Mouse (Mus musculus) hindbrain, embryonic 12.5 days (tissue): ENCODE results near the gene Coro1c. TPM values are rescaled to one million over a fixed set of nuclear protein-coding genes. Genes with fewer than 3 reads are reported as not detected.
"Not testable (repeated sequence)": the region's sequence is repeated elsewhere in the genome, so short reads cannot be mapped to it uniquely, and the experiment has no call there.

Experiments
- ATAC-seq: fragments of 200-750 bp; cut with Nextera tagmentation; 2 replicates; pipeline ENCODE4 v1.8.0; 2017; ENCODE audit warnings: moderate TSS enrichment; ENCODE audit not compliant: low FRiP score
- H3K27ac ChIP-seq: fragments of 300-500 bp; sonication (generic); 2 replicates; pipeline ENCODE4 v1.5.1; 2016; ENCODE audit warnings: mild to moderate bottlenecking
- H3K27me3 ChIP-seq: fragments of 300-500 bp; sonication (generic); 2 replicates; pipeline ENCODE4 v1.6.1; 2016; ENCODE audit warnings: mild to moderate bottlenecking
- H3K36me3 ChIP-seq: fragments of 300-500 bp; sonication (generic); 2 replicates; pipeline ENCODE4 v1.6.1; 2016; ENCODE audit warnings: mild to moderate bottlenecking
- H3K4me1 ChIP-seq: fragments of 300-500 bp; sonication (generic); 2 replicates; pipeline ENCODE4 v1.6.1; 2016
- H3K4me2 ChIP-seq: fragments of 300-500 bp; sonication (generic); replicated peaks from 2 replicates; pipeline ENCODE4 v1.6.1; 2016; ENCODE audit warnings: mild to moderate bottlenecking
- H3K4me3 ChIP-seq: fragments of 300-500 bp; sonication (generic); 2 replicates; pipeline ENCODE4 v1.5.1; 2016; ENCODE audit warnings: mild to moderate bottlenecking
- H3K9ac ChIP-seq: fragments of 300-500 bp; sonication (generic); 2 replicates; pipeline ENCODE4 v1.6.1; 2016; ENCODE audit warnings: mild to moderate bottlenecking, moderate library complexity
- H3K9me3 ChIP-seq: fragments of 300-500 bp; sonication (generic); replicated peaks from 2 replicates; pipeline ENCODE4 v1.6.1; 2016; ENCODE audit warnings: mild to moderate bottlenecking
- WGBS: fragments of 180-500 bp; shearing (Covaris S2); methylation state at CpG from one replicate; pipeline ENCODE4 v1.1.7; 2016; 5-methylcytosine and 5-hydroxymethylcytosine counted together
- polyA plus RNA-seq: library from polyadenylated mRNA; unstranded; fragments of >200 nt; fragmentation: Nextera tagmentation; extraction: Ambion mirVana; gene quantifications from 2 replicates; pipeline ENCODE4 v1.2.1, GENCODE M21; 2016

Gene Coro1c
- polyA plus RNA-seq, 1 experiment from 2014 or later: 226 TPM

- H3K4me1 ChIP-seq: peaks cover 20% of the 10 kb centered on the region; the same call in 1 of the 2 replicates
- H3K4me2 ChIP-seq: no peak overlapping the region
- no peak overlapping the region for H3K27ac ChIP-seq
- no peak for ATAC-seq
- H3K4me3 ChIP-seq: no peak overlapping the region
- H3K9ac ChIP-seq: no peak overlapping the region
- H3K36me3 ChIP-seq: no peaks in the 10 kb centered on the region
- WGBS: 96% methylated on average over 2 of the region's 2 CpGs
- no peaks in the 10 kb centered on the region; the same call in 1 of the 2 replicates for H3K9me3 ChIP-seq
- peaks cover 11% of the 10 kb centered on the region; the same call in 1 of the 2 replicates for H3K27me3 ChIP-seq
These were observed 95.9 kb downstream of the Coro1c start for GRCm38 (mm10) chr5:113812638-113813037.

- ATAC-seq, H3K9ac ChIP-seq, H3K36me3 ChIP-seq, H3K4me2 ChIP-seq, H3K9me3 ChIP-seq, H3K4me3 ChIP-seq, H3K27ac ChIP-seq: not testable (repeated sequence)
- Histone ChIP-seq H3K4me1 (peaks cover 22% of the 10 kb centered on the region; the same call in 1 of the 2 replicates), H3K27me3 (peaks cover 11% of the 10 kb centered on the region; the same call in 1 of the 2 replicates)
- 24% methylated on average over 11 of the region's 12 CpGs for WGBS
These were observed 96.6 kb downstream of the Coro1c start for GRCm38 (mm10) chr5:113811824-113812420.

- Histone ChIP-seq H3K4me3 (no peak overlapping the region), H3K27me3 (peaks cover 13% of the 10 kb centered on the region; the same call in 1 of the 2 replicates), H3K9ac (no peak overlapping the region), H3K4me1 (peaks cover 17% of the 10 kb centered on the region), H3K36me3 (no peaks in the 10 kb centered on the region), H3K9me3 (no peaks in the 10 kb centered on the region; the same call in 1 of the 2 replicates), H3K27ac (no peak overlapping the region), H3K4me2 (no peak overlapping the region)
- WGBS: 91% methylated on average over 4 of the region's 4 CpGs
- no peak for ATAC-seq
These were observed 98.4 kb downstream of the Coro1c start for GRCm38 (mm10) chr5:113810111-113810510.

- H3K4me3 ChIP-seq: no peak overlapping the region
- H3K27me3 ChIP-seq: peaks cover 7% of the 10 kb centered on the region; the same call in 1 of the 2 replicates
- no peak overlapping the region for H3K9ac ChIP-seq
- 65% methylated on average over 2 of the region's 2 CpGs for WGBS
- no peaks in the 10 kb centered on the region for H3K36me3 ChIP-seq
- no peaks in the 10 kb centered on the region; the same call in 1 of the 2 replicates for H3K9me3 ChIP-seq
- ATAC-seq: no peak
- peaks cover 8% of the 10 kb centered on the region for H3K4me1 ChIP-seq
- H3K4me2 ChIP-seq: no peak overlapping the region
- no peak overlapping the region for H3K27ac ChIP-seq
These were observed 100.4 kb downstream of the Coro1c start for GRCm38 (mm10) chr5:113808177-113808576.

- ATAC-seq: no peak
- 52% methylated on average over 9 of the region's 9 CpGs for WGBS
- H3K27ac ChIP-seq: no peak overlapping the region
These were observed 100.8 kb downstream of the Coro1c start for GRCm38 (mm10) chr5:113807712-113808111.

GRCm38 (mm10) chr5:113806414-113806813, 102.1 kb downstream of the Coro1c start:
- Histone ChIP-seq H3K36me3 (no peaks in the 10 kb centered on the region), H3K27me3 (peaks cover 7% of the 10 kb centered on the region; the same call in 1 of the 2 replicates), H3K9me3 (no peaks in the 10 kb centered on the region; the same call in 1 of the 2 replicates), H3K4me1 (peaks cover 8% of the 10 kb centered on the region), H3K9ac (no peak overlapping the region), H3K27ac (no peak overlapping the region), H3K4me2 (no peak overlapping the region), H3K4me3 (no peak overlapping the region)
- ATAC-seq: no peak
- WGBS: 41% methylated on average over 10 of the region's 10 CpGs

More at GRCm38 (mm10) chr5:113807712-113808111, 100.8 kb downstream of the Coro1c start:
- H3K4me2 ChIP-seq: no peak overlapping the region
- H3K36me3 ChIP-seq: no peaks in the 10 kb centered on the region
- H3K4me1 ChIP-seq: peaks cover 8% of the 10 kb centered on the region
- H3K9me3 ChIP-seq: no peaks in the 10 kb centered on the region; the same call in 1 of the 2 replicates
- H3K27me3 ChIP-seq: peaks cover 7% of the 10 kb centered on the region; the same call in 1 of the 2 replicates
- no peak overlapping the region for H3K9ac ChIP-seq
- no peak overlapping the region for H3K4me3 ChIP-seq

- peaks cover 13% of the 10 kb centered on the region for H3K4me1 ChIP-seq
- ATAC-seq: no peak
- no peaks in the 10 kb centered on the region; the same call in 1 of the 2 replicates for H3K9me3 ChIP-seq
- peaks cover 7% of the 10 kb centered on the region; the same call in 1 of the 2 replicates for H3K27me3 ChIP-seq
- H3K9ac ChIP-seq: no peak overlapping the region
- H3K36me3 ChIP-seq: no peaks in the 10 kb centered on the region
- no peak overlapping the region for H3K27ac ChIP-seq
- H3K4me3 ChIP-seq: no peak overlapping the region
- WGBS: 88% methylated on average over 9 of the region's 9 CpGs
- no peak overlapping the region for H3K4me2 ChIP-seq
These were observed 103.3 kb downstream of the Coro1c start for GRCm38 (mm10) chr5:113805301-113805700.

GRCm38 (mm10) chr5:113804395-113804966, 104.1 kb downstream of the Coro1c start:
- H3K36me3 ChIP-seq: no peaks in the 10 kb centered on the region
- ATAC-seq: no peak
- H3K4me2 ChIP-seq: no peak overlapping the region
- WGBS: 58% methylated on average over 7 of the region's 7 CpGs
- peaks cover 7% of the 10 kb centered on the region; the same call in 1 of the 2 replicates for H3K27me3 ChIP-seq
- no peak overlapping the region for H3K27ac ChIP-seq
- peaks cover 21% of the 10 kb centered on the region for H3K4me1 ChIP-seq
- H3K9me3 ChIP-seq: no peaks in the 10 kb centered on the region
- H3K4me3 ChIP-seq: no peak overlapping the region
- no peak overlapping the region for H3K9ac ChIP-seq

GRCm38 (mm10) chr5:113800280-113800679, 108.3 kb downstream of the Coro1c start, which contains the start of gene Tmem119:
Tmem119 (minus strand) TSS chr5:113800516.
- H3K4me2 ChIP-seq: peak within 1 kb of the TSS; percentile 35
- no peaks in the 10 kb centered on the region; the same call in 1 of the 2 replicates for H3K27me3 ChIP-seq
- peak; percentile 79 for ATAC-seq
- peak within 1 kb of the TSS; percentile 14; the same call in 1 of the 2 replicates for H3K9ac ChIP-seq
- no peaks in the 10 kb centered on the region for H3K9me3 ChIP-seq
- 3% methylated on average over 11 of the region's 11 CpGs for WGBS
- H3K4me3 ChIP-seq: peak within 1 kb of the TSS; percentile 16
- peaks cover 46% of the 10 kb centered on the region for H3K4me1 ChIP-seq
- peak within 1 kb of the TSS; percentile 75 for H3K27ac ChIP-seq
- no peaks in the 10 kb centered on the region for H3K36me3 ChIP-seq

- 0 out of 2 replicates have a peak overlapping the region, but pooled peaks have one; percentile 14 for H3K9ac ChIP-seq
- 33% methylated on average over 5 of the region's 5 CpGs for WGBS
- no peaks in the 10 kb centered on the region for H3K36me3 ChIP-seq
- peak overlapping the region; percentile 35 for H3K4me2 ChIP-seq
- H3K27me3 ChIP-seq: no peaks in the 10 kb centered on the region; the same call in 1 of the 2 replicates
- H3K9me3 ChIP-seq: no peaks in the 10 kb centered on the region
- ATAC-seq: 0 out of 2 replicates have a peak, but pooled peaks have one; percentile 20
- peaks cover 46% of the 10 kb centered on the region for H3K4me1 ChIP-seq
- H3K27ac ChIP-seq: peak overlapping the region; percentile 75
- peak overlapping the region; percentile 16 for H3K4me3 ChIP-seq
These were observed 108.9 kb downstream of the Coro1c start for GRCm38 (mm10) chr5:113799691-113800090.

GRCm38 (mm10) chr5:113798525-113798924, 110.0 kb downstream of the Coro1c start:
- Histone ChIP-seq H3K9me3 (no peaks in the 10 kb centered on the region), H3K27ac (no peak overlapping the region), H3K4me3 (peak overlapping the region; percentile 16; the same call in 1 of the 2 replicates), H3K4me2 (peak overlapping the region; percentile 36; the same call in 1 of the 2 replicates), H3K9ac (no peak overlapping the region), H3K27me3 (no peaks in the 10 kb centered on the region; the same call in 1 of the 2 replicates), H3K4me1 (peaks cover 46% of the 10 kb centered on the region), H3K36me3 (no peaks in the 10 kb centered on the region)
- 76% methylated on average over 9 of the region's 9 CpGs for WGBS
- no peak for ATAC-seq
